Mouse (Mus musculus) forebrain, postnatal 0 days (tissue): ENCODE data around the gene Gm20903. TPM values are rescaled to one million over a fixed set of nuclear protein-coding genes. Genes with fewer than 3 reads are reported as not detected.
"Not testable (repeated sequence)": the region's sequence is repeated elsewhere in the genome, so short reads cannot be mapped to it uniquely, and the experiment has no call there.

ENCODE experiments used
- ATAC-seq: fragments of 200-750 bp; cut with Nextera tagmentation; 2 replicates; pipeline ENCODE4 v1.8.0; 2017; ENCODE audit warnings: mild to moderate bottlenecking, moderate library complexity
- DNase-seq: peaks from one replicate; pipeline ENCODE4 v3.0.0-alpha.2; 2015
- H3K27ac ChIP-seq: fragments of 300-500 bp; sonication (generic); 2 replicates; pipeline ENCODE4 v1.5.1; 2014; ENCODE audit warnings: low read depth, mild to moderate bottlenecking, antibody characterized with exemption, low read length, moderate library complexity, mixed read lengths
- H3K27me3 ChIP-seq: fragments of 300-500 bp; sonication (generic); 2 replicates; pipeline ENCODE4 v1.6.1; 2014; ENCODE audit warnings: mild to moderate bottlenecking, low read length, mixed read lengths; ENCODE audit not compliant: insufficient read depth
- H3K36me3 ChIP-seq: fragments of 300-500 bp; sonication (generic); 2 replicates; pipeline ENCODE4 v1.6.1; 2014; ENCODE audit warnings: mild to moderate bottlenecking, moderate library complexity; ENCODE audit not compliant: insufficient read depth
- H3K4me1 ChIP-seq: fragments of 300-500 bp; sonication (generic); 2 replicates; pipeline ENCODE4 v1.6.1; 2014; ENCODE audit warnings: antibody characterized with exemption; ENCODE audit not compliant: insufficient read depth
- H3K4me2 ChIP-seq: fragments of 300-500 bp; sonication (generic); 2 replicates; pipeline ENCODE4 v1.6.1; 2014; ENCODE audit warnings: low read depth, mild to moderate bottlenecking, moderate library complexity
- H3K4me3 ChIP-seq: fragments of 300-500 bp; sonication (generic); 2 replicates; pipeline ENCODE4 v1.5.1; 2014; ENCODE audit warnings: low read depth, low read length, mixed read lengths
- H3K9ac ChIP-seq: fragments of 300-500 bp; sonication (generic); 2 replicates; pipeline ENCODE4 v1.6.1; 2014; ENCODE audit warnings: mild to moderate bottlenecking
- H3K9me3 ChIP-seq: fragments of 300-500 bp; sonication (generic); 2 replicates; pipeline ENCODE4 v1.6.1; 2016; ENCODE audit warnings: low read length
- WGBS: fragments of 180-500 bp; shearing (Covaris S2); extraction: QIAGEN DNeasy Blood & Tissue Kit; methylation state at CpG from one replicate; pipeline ENCODE4 v1.1.7; 2014; 5-methylcytosine and 5-hydroxymethylcytosine counted together
- polyA plus RNA-seq: library from polyadenylated mRNA; unstranded; fragments of >200 nt; fragmentation: Nextera tagmentation; extraction: Ambion mirVana; gene quantifications from 2 replicates; pipeline ENCODE4 v1.2.1, GENCODE M21; 2015
- total RNA-seq: library from RNA; depleted of rRNA; stranded (reverse); fragments of >200 nt; gene quantifications from 2 replicates; pipeline ENCODE4 v1.2.3, GENCODE M21; 2014; rRNA removed

Gene Gm20903
- total RNA-seq (not detected in 2 replicates), polyA plus RNA-seq (not detected in 2 replicates)

- not testable (repeated sequence) for H3K27ac ChIP-seq, H3K36me3 ChIP-seq, H3K4me3 ChIP-seq, H3K9me3 ChIP-seq, DNase-seq, H3K27me3 ChIP-seq, H3K4me1 ChIP-seq, H3K4me2 ChIP-seq, H3K9ac ChIP-seq, ATAC-seq
- WGBS = 20% methylated on average over 1 of the region's 6 CpGs
Observed at GRCm38 (mm10) chrY:73669015-73669414, at the start of gene Gm20903. TSS of gene Gm20903 (plus strand) at chrY:73669315.
